Mouse (Mus musculus): ENCODE measurements around the gene Tldc1. TPM values are rescaled to one million over a fixed set of nuclear protein-coding genes. Genes with fewer than 3 reads are reported as not detected.

The Tldc1 gene
- polyA plus RNA-seq (2015; fragmentation: Nextera tagmentation; extraction: Ambion mirVana), result 9.1 and 10.7 TPM in 2 replicates

DNA sequence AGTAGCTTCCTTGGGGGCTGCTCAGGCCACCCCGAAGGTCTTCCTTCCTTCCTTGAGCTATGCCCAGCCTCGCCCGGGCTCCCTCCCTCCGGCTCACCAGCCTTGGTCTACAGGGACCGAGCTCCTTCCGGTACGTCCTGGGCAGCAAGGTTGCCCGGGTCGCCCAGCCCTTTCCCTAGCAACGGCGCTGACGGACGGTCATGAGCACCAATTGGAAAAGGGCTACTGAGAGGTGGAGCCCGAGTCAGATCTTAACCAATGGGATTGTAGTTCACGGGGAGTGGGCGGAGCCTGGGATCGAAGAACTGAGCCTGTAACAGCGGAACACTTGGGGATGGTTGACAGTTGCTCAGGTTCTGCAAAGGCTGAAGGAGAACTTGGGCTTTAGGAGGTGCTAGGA lies at the start of gene Tldc1:
Tldc1 (minus strand) TSS at position 154 of the 400 bp plus-strand sequence.
- Histone ChIP-seq H3K9me3 (ENCODE audit: control insufficient read depth, low read length) (no peaks in the 10 kb centered on the region), H3K27me3 (ENCODE audit: control insufficient read depth, insufficient read depth, low read length) (no peaks in the 10 kb centered on the region), H3K36me3 (ENCODE audit: control insufficient read depth, insufficient read depth, low read length) (no peaks in the 10 kb centered on the region), H3K4me2 (replicated peaks; ENCODE audit: low read depth) (peak within 1 kb of the TSS; percentile 90), H3K9ac (ENCODE audit: low read length) (peak within 1 kb of the TSS; percentile 79), H3K4me1 (replicated peaks; ENCODE audit: control insufficient read depth, insufficient read depth) (no peaks in the 10 kb centered on the region), H3K4me3 (ENCODE audit: low read depth, low read length) (peak within 1 kb of the TSS; percentile 59), H3K27ac (replicated peaks) (peak within 1 kb of the TSS; percentile 90)
- WGBS, result 0% methylated on average over 18 of the region's 18 CpGs
- peak; percentile 97 for ATAC-seq (ENCODE audit: low FRiP score, low TSS enrichment)
- no peak for TF ChIP-seq EP300 (optimal IDR thresholded peaks at IDR 0.05)
- no peak for TF ChIP-seq CTCF (IDR thresholded peaks at IDR 0.05; ENCODE audit: low read depth)
- DNase-seq (ENCODE audit: low spot score), result peak; percentile 98

- peak; percentile 31; the same call in 1 of the 2 replicates for ATAC-seq (ENCODE audit: low FRiP score, low TSS enrichment)
- TF ChIP-seq CTCF (IDR thresholded peaks at IDR 0.05; ENCODE audit: low read depth) (no peak), EP300 (optimal IDR thresholded peaks at IDR 0.05) (no peak)
- peaks cover 45% of the 10 kb centered on the region for H3K4me1 ChIP-seq (replicated peaks; ENCODE audit: control insufficient read depth, insufficient read depth)
- 0 out of 2 replicates have a peak overlapping the region, but pooled peaks have one; percentile 2 for H3K4me2 ChIP-seq (replicated peaks; ENCODE audit: low read depth)
- H3K9ac ChIP-seq (ENCODE audit: low read length), result no peak overlapping the region
- H3K9me3 ChIP-seq (ENCODE audit: control insufficient read depth, low read length), result no peaks in the 10 kb centered on the region
- H3K27ac ChIP-seq (replicated peaks), result peak overlapping the region; percentile 85
- H3K4me3 ChIP-seq (ENCODE audit: low read depth, low read length), result no peak overlapping the region
- H3K36me3 ChIP-seq (ENCODE audit: control insufficient read depth, insufficient read depth, low read length), result no peaks in the 10 kb centered on the region
- 18% methylated on average over 4 of the region's 4 CpGs for WGBS
- no peaks in the 10 kb centered on the region for H3K27me3 ChIP-seq (ENCODE audit: control insufficient read depth, insufficient read depth, low read length)
- no peak for DNase-seq (ENCODE audit: low spot score)
Observed at GRCm38 (mm10) chr8:119827721-119828153, 49.5 kb upstream of the Tldc1 start.

GRCm38 (mm10) chr8:119826982-119827381 lies 48.8 kb upstream of the Tldc1 start:
- TF ChIP-seq CTCF (IDR thresholded peaks at IDR 0.05; ENCODE audit: low read depth) (no peak), EP300 (optimal IDR thresholded peaks at IDR 0.05) (no peak)
- Histone ChIP-seq H3K36me3 (ENCODE audit: control insufficient read depth, insufficient read depth, low read length) (no peaks in the 10 kb centered on the region), H3K4me3 (ENCODE audit: low read depth, low read length) (no peak overlapping the region), H3K27me3 (ENCODE audit: control insufficient read depth, insufficient read depth, low read length) (no peaks in the 10 kb centered on the region), H3K27ac (replicated peaks) (peak overlapping the region; percentile 85), H3K9ac (ENCODE audit: low read length) (no peak overlapping the region), H3K9me3 (ENCODE audit: control insufficient read depth, low read length) (no peaks in the 10 kb centered on the region), H3K4me1 (replicated peaks; ENCODE audit: control insufficient read depth, insufficient read depth) (peaks cover 38% of the 10 kb centered on the region), H3K4me2 (replicated peaks; ENCODE audit: low read depth) (no peak overlapping the region)
- 70% methylated on average over 5 of the region's 5 CpGs for WGBS
- ATAC-seq (ENCODE audit: low FRiP score, low TSS enrichment), result no peak
- DNase-seq (ENCODE audit: low spot score), result no peak

DNA sequence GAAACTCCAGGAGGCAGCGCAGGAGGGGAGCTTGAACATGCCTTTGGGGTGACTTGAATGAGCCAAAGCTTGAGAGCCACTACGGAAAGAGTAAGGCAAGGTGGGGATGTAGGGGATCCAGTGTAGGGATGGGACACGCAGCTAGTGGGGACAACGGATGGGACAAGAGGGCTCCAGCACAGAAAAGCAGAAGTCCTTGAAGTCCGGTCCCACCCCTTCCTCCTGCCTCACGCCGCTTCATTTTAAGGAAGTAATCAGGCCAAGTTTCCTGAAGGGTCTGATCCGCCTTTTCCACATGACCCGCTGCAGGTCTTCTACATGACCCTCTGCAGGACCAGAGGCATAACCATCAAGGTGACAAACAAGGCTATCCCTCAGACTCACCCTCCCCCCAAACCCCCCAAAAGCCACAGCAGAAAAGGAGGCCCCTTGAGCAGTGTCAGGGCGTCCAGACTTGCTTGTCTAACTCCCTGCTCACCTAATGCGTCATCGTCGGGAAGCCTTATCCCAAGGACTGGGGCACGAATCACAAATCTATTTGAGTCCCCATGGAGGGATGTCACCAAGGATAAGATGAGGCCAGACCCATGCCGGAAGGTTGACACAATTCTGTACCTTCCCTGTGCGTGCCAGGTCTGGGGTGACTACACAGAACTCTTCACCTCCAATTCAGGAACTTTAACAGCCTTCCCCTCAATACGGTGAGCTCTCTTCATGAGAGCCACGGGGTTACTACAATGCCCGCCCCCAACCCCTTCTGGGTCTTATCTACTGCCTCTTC lies 47.9 kb upstream of the Tldc1 start:
- Histone ChIP-seq H3K9ac (ENCODE audit: low read length) (no peak overlapping the region), H3K4me3 (ENCODE audit: low read depth, low read length) (no peak overlapping the region), H3K27me3 (ENCODE audit: control insufficient read depth, insufficient read depth, low read length) (no peaks in the 10 kb centered on the region), H3K27ac (replicated peaks) (peak overlapping the region; percentile 61), H3K4me1 (replicated peaks; ENCODE audit: control insufficient read depth, insufficient read depth) (peaks cover 31% of the 10 kb centered on the region), H3K4me2 (replicated peaks; ENCODE audit: low read depth) (no peak overlapping the region), H3K36me3 (ENCODE audit: control insufficient read depth, insufficient read depth, low read length) (no peaks in the 10 kb centered on the region), H3K9me3 (ENCODE audit: control insufficient read depth, low read length) (no peaks in the 10 kb centered on the region)
- TF ChIP-seq EP300 (optimal IDR thresholded peaks at IDR 0.05) (no peak), CTCF (IDR thresholded peaks at IDR 0.05; ENCODE audit: low read depth) (no peak)
- ATAC-seq (ENCODE audit: low FRiP score, low TSS enrichment) (no peak), DNase-seq (ENCODE audit: low spot score) (no peak)
- WGBS, result 65% methylated on average over 19 of the region's 19 CpGs

DNA sequence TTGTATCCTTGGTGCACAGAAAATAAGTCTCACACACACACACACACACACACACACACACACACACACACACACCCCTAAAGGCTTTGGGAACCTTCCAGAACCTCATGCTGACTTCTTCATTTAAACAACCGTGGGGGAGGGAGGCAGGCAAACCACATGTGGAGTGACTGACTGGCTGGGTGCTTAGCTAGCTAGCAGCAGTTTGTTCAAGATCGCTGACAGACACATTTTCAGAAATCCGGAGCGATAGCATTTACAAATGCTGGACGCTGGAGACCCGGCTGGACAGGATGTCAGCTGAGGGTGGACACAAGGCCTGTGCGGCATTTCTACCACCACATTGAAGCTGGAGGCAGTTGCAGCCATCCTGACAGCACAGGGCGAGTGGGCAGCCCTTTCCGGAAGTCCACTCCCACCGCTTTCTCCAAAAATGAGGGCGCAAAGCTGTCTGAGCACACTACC lies 46.6 kb upstream of the Tldc1 start:
- DNase-seq (ENCODE audit: low spot score), result no peak
- no peaks in the 10 kb centered on the region for H3K27me3 ChIP-seq (ENCODE audit: control insufficient read depth, insufficient read depth, low read length)
- 45% methylated on average over 11 of the region's 11 CpGs for WGBS
- H3K36me3 ChIP-seq (ENCODE audit: control insufficient read depth, insufficient read depth, low read length), result no peaks in the 10 kb centered on the region
- H3K9ac ChIP-seq (ENCODE audit: low read length), result no peak overlapping the region
- no peaks in the 10 kb centered on the region for H3K9me3 ChIP-seq (ENCODE audit: control insufficient read depth, low read length)
- H3K4me2 ChIP-seq (replicated peaks; ENCODE audit: low read depth), result no peak overlapping the region
- peak overlapping the region; percentile 58 for H3K27ac ChIP-seq (replicated peaks)
- H3K4me1 ChIP-seq (replicated peaks; ENCODE audit: control insufficient read depth, insufficient read depth), result peaks cover 23% of the 10 kb centered on the region
- no peak for ATAC-seq (ENCODE audit: low FRiP score, low TSS enrichment)
- no peak for TF ChIP-seq CTCF (IDR thresholded peaks at IDR 0.05; ENCODE audit: low read depth)
- no peak for TF ChIP-seq EP300 (optimal IDR thresholded peaks at IDR 0.05)
- no peak overlapping the region for H3K4me3 ChIP-seq (ENCODE audit: low read depth, low read length)

DNA sequence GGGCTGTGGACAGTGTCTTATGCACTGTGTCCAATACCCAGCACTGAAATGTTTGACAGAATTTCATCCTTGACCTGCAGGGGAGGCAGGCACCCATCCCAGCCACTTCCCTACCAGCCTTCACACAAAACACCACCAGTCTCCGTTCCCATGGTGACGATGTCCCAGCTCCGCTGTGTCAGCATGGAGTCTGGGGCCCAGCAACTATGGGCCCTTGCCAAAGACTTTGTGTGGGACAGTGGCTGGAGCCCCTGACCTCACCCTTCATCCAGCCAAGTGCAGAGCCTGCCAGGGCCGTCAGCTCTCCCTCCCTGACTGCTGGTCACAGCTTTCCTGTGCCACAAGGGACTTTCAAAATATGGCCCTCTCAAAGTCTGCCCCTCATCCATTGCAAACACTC lies 45.9 kb upstream of the Tldc1 start:
- no peaks in the 10 kb centered on the region for H3K9me3 ChIP-seq (ENCODE audit: control insufficient read depth, low read length)
- H3K4me1 ChIP-seq (replicated peaks; ENCODE audit: control insufficient read depth, insufficient read depth), result peaks cover 21% of the 10 kb centered on the region; the same call in 1 of the 2 replicates
- H3K36me3 ChIP-seq (ENCODE audit: control insufficient read depth, insufficient read depth, low read length), result no peaks in the 10 kb centered on the region
- no peak for TF ChIP-seq EP300 (optimal IDR thresholded peaks at IDR 0.05)
- TF ChIP-seq CTCF (IDR thresholded peaks at IDR 0.05; ENCODE audit: low read depth), result no peak
- no peak for ATAC-seq (ENCODE audit: low FRiP score, low TSS enrichment)
- WGBS, result 61% methylated on average over 4 of the region's 4 CpGs
- no peak overlapping the region for H3K4me2 ChIP-seq (replicated peaks; ENCODE audit: low read depth)
- H3K4me3 ChIP-seq (ENCODE audit: low read depth, low read length), result no peak overlapping the region
- no peak for DNase-seq (ENCODE audit: low spot score)
- H3K27me3 ChIP-seq (ENCODE audit: control insufficient read depth, insufficient read depth, low read length), result no peaks in the 10 kb centered on the region
- no peak overlapping the region for H3K27ac ChIP-seq (replicated peaks)
- no peak overlapping the region for H3K9ac ChIP-seq (ENCODE audit: low read length)
